Mouse (Mus musculus) brain, embryonic 18.5 days (tissue): ENCODE measurements around the gene Sowahd.

ENCODE experiments used
- DNase-seq: peaks from one replicate; pipeline ENCODE4 v3.0.0-alpha.2; 2012; ENCODE audit warnings: low read depth, low spot score

Sowahd gene

GRCm38 (mm10) chrX:37091457-37091856 lies 42.8 kb downstream of the Sowahd start:
- no peak for DNase-seq

- no peak for DNase-seq
Observed at GRCm38 (mm10) chrX:37095106-37095768, 46.6 kb downstream of the Sowahd start.

GRCm38 (mm10) chrX:37098681-37099080 lies 50.0 kb downstream of the Sowahd start:
- no peak for DNase-seq
